Mouse (Mus musculus) T-cell, adult 2 months (primary cell): Measurements from ENCODE around the gene Pgls.

Experiments
- DNase-seq: peaks from one replicate; pipeline ENCODE4 v3.0.0; 2022; ENCODE audit warnings: low spot score

Pgls gene

DNA sequence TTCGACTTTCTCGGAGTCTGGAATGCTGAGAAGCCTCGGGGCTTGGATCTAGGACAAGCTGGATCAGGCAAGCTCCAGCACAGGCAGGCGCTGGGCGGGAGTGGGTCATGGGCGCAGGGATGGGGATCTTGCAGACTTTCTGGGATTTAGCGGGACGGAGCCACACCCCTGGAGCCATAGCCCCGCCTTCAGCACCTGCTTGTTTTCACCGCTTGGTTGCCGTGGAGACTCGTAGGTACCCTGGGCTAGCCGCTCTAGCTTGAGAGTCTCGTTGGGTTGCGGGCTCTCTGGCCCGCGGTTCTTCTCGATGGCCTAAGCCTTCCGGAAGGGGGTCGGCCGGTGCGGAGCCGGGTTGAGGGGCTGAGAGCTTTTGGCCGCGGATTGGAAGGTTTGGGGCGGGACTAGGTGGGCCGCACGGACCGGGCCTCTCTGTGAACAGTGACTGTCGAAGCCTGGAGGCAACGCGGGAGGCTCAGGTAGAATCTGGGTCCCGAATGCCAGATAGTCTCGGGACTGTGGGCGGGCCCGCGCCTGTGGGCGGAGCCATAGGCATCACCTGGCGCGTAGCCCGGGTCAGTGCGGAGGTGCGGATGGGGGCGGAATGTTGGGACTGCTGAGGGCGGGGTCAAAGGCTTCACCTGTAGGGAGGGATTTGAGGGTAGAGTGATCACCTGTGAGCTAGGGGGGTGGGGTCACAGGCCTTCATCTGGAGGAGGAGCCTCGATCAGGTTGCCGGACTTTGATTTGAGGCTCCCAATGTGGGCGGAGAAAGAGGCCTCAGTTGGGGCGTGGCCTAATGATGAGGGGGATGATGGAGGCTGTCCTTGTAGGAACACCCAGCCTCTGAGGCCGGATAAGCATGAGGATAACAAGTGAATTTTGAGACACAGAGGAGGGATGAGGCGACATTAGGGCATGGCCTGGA lies 22.3 kb upstream of the Pgls start:
- peak; percentile 53 for DNase-seq

DNA sequence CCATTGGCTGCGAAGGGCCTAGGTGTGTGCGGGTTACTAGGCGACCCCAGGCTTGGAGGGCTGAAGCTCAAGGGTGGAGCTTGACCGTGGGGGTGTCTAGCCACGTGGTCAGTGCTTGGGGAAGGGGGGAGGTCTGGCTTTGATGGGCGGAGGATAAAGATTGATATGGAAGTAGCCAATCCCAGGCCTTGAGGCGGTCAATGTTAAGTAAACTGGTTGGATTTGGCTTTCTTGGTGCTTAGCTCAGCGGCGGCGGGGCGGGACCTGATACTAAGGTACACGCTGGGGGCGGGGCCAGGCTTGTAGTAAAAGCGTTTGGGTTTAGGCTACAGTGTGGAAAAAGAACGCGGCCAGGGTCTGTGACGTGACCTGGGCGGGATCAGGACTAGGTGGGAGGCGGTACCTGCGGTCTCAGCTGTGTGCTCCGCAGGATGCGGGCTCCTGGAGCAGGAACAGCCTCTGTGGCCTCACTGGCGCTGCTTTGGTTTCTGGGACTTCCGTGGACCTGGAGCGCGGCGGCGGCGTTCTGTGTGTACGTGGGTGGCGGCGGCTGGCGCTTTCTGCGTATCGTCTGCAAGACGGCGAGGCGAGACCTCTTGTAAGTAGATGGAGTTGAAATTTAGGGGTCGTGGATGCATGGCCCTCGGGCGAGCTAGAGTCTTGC lies 21.6 kb upstream of the Pgls start:
- peak; percentile 92 for DNase-seq

DNA sequence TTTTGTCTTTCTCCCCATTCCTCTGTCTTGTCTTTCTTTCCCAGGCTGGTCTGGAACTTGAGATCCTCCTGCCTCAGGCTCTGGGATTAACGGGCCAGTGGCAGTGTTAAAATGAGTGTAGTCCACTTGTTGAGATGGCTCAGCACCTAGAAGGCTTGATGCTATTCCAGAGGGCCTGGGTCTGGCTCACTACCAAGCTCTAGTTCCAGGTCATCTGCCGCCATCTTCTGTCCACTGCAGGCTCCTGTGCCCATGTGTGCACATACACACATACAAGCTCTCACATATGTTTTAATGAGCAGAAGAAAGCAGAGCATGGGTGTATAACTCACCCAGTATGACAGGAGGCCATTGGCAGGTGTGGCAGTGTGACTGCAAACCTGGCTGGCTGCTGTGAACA lies 19.9 kb upstream of the Pgls start:
- DNase-seq, result no peak

DNA sequence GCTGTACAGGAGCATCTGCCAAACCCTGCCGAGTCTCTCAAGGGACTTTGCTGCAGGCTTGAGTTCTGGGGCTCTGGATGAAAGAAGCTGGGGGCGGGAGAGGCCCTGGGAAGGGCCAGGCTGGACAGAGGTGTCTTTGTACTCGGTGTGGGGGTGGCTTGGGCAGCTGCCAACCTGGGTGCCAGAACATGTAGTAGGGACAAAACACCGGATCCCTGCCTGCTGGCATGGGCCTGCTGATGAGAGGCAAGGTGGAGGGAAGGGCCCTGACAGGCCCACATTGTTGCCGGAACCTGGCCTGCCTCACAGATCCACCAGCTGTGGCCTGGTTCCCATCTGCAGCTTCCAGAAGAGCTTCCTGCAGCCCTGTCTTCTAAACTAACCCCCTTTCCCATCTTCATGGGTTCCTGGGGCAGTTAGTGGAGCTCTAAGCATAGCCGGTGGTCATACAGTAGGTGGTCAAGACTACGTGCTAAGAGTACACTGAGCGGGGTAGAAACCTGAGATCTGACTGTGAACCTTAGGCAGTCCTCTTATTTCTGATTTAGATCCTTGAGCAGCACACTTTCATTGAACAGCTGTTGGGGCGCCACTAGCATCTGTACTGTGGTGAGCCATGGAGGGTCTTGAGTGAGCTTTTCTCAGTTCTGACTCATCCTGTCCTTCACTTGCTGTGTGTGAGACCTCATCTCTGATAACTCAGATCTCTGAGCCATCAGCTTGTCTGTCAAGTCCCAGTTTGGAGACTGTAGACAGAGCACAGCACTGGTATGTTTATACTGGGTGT lies 18.9 kb upstream of the Pgls start:
- DNase-seq, result no peak

DNA sequence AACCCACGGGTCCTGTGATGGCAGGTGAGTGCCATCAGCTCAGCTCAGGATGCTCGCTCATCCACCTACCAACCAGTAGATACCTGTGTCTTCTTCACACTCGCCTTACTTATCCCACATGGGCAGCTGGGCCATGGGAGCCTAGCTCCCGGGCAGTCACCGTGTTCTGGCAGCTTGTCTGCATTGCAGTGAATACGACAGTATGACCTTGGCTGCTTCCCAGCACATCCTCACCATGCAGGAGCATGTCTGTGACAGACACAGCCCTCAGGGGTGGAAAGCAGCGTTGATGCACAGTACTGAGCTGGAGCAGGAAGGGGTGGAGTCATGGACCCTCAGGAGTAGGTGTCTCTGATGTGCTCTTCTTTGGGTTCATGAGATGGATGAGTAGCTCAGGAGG lies 17.6 kb upstream of the Pgls start:
- no peak for DNase-seq

DNA sequence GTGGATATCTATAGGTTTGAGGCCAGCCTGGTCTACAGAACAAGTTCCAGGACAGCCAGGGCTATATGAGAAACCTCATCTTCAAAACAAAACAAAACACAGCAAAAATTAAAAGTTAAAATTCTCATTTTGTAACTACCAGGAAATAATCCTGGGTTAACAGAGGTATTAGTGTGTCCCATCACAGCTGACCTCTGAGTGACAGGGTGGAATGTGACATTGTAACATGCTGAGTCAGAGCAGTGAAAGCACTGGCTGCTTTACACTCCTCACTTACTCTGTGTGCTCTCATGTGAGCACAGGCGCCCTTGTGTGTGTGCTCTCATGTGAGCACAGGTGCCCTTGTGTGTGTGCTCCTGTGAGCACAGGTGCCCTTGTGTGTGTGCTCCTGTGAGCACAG lies 17.0 kb upstream of the Pgls start:
- no peak for DNase-seq

DNA sequence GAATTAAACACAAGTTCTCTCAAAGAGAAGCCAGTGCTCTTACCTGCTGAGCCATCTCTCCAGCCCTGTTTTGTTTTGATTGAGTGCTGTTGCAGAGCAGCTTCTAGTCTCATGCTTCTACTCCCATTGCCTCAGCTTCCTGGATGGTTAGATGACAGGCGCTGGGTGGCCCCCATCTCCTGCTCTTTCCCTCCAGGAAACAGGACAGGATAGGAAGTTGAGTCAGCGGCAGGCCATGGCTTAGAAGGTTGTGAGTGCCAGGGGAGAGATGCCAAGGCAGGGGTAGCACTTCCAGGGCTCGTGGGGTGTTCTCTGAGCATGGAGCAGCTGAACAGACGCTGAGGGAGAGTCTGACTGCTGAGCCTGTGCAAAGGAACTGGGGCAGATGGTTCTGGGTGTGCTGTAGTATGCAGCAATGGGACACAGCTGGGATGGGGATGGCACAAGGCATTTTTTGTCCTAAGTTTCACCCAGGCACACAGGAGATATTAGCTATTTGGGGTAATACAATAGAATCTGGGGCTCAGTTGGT lies 14.1 kb upstream of the Pgls start:
- DNase-seq, result no peak

DNA sequence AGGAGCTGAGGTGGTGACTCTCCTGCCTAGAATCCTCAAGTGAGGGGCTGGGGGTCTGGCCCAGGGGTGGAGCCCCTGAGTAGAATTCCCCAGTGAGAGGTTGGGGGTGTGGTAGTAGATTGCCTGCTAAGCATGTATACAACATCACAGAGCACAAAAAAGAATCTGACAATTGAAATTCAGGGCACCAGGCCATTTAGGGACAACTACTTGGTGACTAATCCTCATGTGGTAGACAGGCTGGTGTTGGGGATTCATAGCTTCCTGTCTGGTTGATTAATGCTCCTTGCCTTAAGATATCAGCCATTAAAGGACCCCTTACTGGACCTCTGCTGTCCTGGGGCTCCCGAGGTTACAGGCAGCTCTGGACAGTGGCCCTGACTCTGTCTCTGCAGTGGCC lies 13.0 kb upstream of the Pgls start:
- DNase-seq, result no peak

DNA sequence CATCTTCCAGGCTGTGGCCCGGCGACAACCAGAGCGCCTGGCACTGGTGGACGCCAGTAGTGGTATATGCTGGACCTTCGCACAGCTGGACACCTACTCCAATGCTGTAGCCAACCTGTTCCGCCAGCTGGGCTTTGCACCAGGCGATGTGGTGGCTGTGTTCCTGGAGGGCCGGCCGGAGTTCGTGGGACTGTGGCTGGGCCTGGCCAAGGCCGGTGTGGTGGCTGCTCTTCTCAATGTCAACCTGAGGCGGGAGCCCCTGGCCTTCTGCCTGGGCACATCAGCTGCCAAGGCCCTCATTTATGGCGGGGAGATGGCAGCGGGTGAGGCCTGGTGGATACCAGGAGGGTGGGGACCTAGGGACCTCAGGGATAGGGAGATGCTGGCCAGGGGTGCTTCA lies 12.5 kb upstream of the Pgls start:
- no peak for DNase-seq

DNA sequence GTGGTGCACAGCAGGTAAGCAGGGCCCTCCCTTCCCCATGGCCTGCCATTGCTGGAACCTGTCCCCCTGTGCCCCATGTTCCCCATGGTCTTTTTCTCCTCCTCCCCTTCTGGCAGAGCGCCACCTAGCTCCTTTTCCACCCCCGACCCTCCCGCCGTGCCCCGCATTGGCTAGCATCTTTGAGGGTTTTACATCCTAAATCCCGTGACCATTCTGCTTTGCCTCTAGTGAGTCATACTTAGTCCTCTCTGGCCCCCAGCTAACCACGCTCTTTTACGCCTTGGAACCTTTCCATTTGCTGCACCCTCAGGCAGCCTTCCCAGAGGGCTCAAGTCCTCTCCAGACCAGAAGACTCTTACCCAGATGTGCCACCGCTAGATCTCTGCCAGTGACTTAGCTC lies 11.8 kb upstream of the Pgls start:
- no peak for DNase-seq

DNA sequence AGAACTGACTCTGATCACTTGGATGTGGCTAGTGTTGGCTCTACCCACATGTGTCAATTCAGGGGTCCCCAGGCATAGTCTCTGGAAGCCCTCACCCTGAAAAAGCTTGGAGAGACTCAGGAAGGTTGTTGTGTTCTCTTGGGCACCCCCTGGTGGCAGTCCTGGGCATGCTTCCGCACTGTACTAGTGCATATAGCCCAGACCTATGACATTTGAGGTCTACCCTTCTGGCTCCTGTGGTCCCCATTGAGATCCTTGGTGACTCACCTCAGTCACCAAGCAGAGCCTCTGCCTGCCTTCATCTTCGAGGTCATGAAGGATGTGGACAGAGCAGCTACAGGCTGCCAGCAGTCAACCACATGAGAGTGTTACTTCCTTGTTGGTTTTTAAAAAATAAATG lies 5.1 kb upstream of the Pgls start:
- DNase-seq, result peak; percentile 40

DNA sequence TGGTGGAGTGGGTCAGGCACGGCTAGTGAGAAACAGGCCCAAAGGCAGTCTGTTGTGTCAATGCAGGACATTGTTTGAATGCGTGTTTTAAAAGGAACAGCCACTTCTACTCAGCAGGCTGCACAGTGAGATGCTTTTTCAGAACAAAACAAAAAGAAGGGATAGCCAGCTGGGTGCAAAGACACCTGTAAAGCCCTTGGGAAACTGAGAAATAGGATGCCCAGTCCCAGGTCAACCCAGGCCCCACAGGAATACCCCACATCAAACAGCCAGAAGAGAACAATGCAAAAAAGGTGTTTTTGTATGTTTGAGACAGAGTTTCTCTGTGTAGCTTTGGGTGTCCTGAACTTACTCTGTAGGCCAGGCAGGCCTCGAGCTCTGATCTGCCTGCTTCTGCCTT lies 3.2 kb upstream of the Pgls start:
- DNase-seq, result no peak

DNA sequence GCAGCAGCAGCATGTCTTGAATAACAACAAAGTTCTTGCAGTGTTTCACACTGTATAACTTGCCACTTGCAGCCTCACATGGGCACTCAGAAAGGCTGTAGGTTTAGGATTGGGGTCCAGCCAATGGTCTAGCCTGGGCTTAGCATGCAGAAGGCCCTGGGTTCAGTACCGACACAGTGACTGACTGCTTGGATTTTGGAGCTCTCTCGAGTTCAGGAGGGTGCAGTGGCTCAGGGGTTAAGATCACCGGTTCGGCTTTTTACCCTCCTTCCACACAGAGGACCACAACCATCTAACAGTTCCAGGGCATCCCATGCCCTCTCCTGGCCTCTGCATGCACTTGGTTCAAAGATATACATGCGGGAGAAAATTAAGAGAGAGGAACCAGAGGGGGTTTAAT lies 959 bp upstream of the Pgls start:
- no peak for DNase-seq

DNA sequence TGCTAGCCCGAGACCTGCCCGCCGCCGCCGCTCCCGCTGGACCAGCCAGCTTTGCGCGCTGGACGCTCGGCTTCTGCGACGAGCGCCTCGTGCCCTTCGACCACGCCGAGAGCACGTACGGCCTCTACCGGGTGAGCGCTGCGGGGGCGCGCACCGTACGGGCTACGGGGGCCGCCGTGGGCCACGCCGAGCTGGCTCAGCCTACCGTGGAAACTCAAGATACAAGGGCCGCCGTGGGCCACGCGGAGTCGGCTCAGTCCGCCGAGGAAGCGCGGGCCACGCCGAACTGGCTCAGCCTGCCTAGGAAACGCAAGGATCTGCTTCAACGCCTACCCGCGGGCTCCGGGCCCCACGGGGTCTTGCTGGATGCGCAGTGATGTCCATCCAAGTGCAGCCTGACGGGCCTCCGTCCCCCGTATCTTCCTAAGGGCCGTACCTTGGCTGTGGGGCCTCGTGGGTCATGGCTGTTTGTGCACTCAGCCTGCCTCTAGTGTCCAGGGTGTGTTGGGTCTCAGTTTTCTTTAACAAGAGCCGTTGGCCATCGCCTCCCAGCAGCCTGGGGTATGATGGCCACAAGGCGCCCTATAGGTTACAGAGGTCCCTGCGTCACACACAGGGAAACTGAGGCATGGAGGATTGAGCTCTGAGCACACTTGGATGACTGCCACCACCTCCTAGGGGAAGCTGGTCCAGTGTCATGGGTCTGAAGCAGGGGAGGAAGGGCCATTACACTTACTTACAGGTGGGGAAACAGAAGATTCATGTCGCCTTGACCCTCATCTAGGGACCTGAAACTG lies 596 bp downstream of the Pgls start:
- DNase-seq, result peak; percentile 54

DNA sequence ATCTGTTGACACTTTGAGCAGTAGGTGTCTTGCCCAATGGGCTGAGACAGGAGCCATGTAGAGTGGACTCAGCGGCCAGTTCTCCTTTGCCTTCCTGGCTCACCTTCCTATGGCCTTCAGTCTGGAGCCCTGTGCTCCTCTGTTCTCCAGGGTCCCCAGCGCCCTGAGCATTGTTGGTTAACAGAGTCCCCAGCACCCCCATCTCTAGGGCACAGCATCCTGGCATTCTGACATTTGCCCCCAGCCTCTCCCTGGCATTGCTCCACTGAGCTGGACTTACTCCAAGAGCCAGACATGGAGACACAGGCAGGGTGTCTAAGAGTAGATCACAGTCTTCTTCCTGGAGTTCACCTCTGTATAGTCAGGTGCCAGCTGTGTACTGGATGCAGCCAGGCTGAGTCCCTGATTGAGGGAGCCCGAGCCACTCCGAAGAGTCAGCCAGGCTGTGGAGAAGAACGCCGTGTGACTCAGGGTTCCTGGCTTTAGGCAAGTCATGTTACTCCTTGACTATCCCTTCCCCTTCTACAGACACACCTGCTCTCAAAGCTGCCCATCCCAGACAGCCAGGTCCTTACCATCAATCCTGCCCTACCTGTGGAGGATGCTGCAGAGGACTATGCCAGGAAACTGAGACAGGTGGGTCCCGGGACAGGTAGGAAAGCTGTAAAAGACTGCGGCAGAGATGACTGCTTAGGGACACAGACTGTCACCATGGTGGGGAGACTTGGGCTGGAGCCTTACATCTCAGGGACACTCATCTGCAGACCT lies 1.8 kb downstream of the Pgls start:
- no peak for DNase-seq

DNA sequence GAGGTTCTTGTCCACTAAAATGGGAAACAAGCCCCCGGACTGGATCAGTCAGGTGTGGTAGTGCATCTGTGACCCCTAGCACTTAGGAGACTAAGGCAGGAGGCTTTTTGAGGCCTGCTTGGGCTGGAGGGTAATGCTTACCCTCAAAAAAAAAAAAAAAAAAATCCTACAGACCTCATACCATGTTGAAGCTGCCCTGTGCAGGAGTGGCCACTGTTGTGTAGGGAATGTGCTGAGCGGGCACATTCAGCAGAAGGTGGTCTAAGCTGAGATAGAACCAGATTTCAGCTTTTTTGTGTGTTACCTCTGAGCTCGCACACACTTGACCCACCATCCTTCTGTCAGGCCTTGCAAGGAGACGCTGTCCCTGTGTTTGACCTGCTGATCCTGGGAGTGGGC lies 2.3 kb downstream of the Pgls start:
- DNase-seq, result no peak

DNA sequence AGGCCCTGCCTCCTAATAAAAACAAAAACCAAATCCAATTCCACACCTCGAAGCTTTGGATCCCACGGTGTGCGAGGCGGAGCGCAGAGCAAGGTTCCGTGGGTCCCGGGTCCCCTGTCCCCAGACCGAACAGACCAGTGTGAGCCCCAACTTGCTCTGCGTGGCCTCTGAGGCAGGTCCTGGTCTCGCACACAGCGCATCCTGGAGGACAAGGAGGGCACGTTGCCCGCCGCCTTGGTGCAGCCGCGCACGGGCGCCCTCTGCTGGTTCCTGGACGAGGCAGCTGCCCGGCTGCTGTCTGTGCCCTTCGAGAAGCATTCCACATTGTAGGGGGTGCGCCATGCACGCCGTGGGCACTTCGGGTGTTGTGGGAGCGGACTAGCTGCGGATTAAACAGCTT lies 3.9 kb downstream of the Pgls start:
- DNase-seq, result peak; percentile 87

DNA sequence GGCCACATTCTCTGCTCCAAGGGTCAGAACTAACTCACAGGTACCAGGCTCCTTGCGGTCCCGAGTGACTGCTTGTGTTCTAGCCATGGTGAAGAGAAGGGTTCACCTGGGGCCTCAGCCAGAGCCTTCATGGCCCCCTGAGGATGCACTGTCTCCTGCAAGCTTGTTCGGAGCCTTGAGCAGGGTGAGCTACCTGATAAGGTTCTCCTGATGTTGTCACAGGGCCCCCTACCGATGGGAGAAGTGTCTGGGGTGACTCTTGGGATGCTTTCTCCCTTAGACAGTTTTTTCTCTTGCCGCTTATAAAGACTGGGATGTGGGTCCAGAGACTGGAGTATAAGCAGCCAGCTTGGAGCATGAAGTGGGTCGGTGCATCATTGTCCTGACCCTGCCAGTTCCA lies 4.4 kb downstream of the Pgls start:
- no peak for DNase-seq

DNA sequence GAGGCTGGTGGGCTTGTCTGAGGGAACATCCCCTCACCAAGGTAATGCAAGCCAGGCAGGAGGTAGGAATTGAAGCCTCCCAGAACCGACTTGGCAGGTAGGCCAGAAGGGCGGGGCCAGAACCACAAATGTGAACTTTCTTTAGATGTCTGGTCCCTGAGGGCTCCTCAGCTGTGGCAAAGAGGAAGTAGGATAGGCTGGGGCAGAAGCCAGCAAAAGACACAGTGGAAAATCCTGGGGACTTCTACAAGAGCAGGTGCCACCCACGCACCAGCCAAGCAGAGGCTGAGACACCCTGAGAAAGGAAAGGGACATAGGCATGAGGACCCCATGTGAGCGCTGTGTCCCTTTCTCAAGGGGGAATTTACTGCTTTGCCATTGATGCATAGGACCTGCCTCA lies 4.8 kb downstream of the Pgls start:
- DNase-seq, result no peak

DNA sequence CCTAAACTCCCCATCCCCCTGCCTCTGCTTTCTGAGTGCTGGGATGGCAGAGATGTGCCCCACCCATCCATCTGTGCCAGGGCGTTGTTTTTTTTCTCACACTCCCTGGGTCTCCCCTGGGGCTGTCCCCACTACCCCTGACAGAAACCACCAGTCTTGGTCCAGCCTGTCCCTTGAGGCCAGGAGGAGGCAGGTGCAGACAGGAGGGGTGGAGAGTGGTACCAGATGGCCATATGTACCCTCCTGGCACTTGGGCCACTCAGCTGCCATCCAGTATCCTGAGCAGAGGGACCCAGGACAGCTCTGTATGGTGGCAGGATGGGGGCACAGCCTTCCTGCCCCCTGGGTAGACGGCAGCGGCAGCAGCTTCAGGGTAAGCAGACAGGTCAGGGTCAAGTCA lies 5.5 kb downstream of the Pgls start, which contains the start of gene Fam129c:
Gene Fam129c (plus strand): TSS at position 198 of the 400 bp plus-strand sequence.
- no peak for DNase-seq

DNA sequence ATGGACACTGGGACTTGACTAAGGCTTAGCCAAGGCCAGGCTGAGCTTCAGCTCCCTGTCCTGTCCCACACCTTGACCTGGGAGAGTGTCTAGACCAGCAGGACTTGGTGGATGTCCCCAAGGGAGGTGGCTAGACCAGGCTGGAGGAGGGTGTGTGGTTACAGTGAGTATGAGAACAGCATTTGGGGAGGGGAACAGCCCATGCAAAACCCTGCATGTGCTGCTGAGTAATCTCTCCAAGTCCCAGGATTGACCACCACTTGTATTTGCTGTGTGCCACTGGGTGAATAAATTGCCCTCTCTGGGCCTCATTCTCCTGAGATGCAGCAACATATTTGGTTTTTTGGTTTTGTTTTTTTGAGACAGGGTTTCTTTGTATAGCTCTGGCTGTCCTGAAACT lies 6.4 kb downstream of the Pgls start:
- DNase-seq, result no peak
